Mouse (Mus musculus) retina, embryonic 14.5 days (tissue): ENCODE measurements around the gene Lrmda.

Source experiments
- DNase-seq: peaks from one replicate; pipeline ENCODE4 v3.0.0-alpha.2; 2015; ENCODE audit warnings: low spot score

Gene Lrmda

GRCm38 (mm10) chr14:22509747-22510530 is 490.4 kb downstream of the Lrmda start:
- no peak for DNase-seq

GRCm38 (mm10) chr14:22510531-22510785 is 490.9 kb downstream of the Lrmda start:
- no peak for DNase-seq

- no peak for DNase-seq
Measured at GRCm38 (mm10) chr14:22514362-22515084, 495.0 kb downstream of the Lrmda start.

GRCm38 (mm10) chr14:22530706-22531105 is 511.2 kb downstream of the Lrmda start:
- DNase-seq: no peak

DNA sequence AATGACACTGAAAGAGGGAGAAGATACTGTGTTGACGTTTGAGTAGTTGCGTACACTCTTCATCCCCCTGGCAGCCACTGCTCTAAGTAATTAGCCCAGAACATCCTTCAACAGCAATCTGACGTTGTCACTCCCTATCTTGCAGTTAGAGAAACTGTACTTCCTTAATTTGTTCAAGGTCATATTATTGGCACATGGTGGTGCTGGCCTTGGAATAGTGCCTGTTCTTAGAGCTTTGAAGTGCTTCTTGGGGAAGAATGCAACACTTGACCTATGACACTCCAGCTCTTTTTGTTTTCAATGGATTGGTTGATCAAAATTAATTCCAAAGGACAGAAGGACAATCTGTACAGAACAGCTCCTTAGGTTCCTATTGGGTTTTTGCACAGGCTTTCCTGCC is 514.0 kb downstream of the Lrmda start:
- DNase-seq: no peak

DNA sequence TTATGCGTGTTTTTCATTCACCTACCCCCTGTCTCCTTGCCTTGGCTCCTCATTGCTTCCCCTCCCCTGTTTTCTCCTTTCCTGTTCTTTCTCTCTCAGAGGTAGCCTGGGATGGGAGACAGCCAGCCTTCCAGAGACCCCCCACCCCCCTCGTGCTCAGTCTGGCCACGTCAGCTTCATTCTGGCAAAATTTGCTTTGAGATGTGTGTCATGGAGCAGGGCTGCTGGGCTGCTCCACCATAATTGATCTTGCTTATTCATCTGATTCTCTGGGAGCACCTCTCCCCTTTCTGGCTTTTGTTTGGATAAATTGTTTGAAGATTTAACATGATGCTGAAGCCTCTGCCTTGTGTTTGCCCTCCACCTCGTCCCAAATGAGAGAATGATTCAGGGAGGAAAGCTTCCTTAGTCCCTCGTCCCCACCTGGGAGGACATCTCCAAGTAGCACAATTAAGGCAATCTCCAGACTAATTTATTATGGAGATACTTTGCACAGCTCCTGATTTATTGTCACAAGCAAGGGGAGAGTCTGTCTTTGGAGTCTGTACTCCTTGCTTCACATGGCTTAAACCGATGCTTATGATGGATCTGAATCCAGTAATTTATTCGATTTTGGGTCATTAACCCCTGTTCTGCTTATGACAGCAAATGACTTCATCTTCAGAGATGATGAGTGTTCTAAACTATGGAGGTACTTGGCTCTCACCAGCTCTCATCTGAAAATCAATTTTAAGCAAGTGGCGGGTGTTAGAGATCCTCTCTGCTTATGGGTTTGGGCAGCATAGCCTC is 526.6 kb downstream of the Lrmda start:
- no peak for DNase-seq

- DNase-seq: no peak
Measured at GRCm38 (mm10) chr14:22546676-22546984, 527.1 kb downstream of the Lrmda start.

DNA sequence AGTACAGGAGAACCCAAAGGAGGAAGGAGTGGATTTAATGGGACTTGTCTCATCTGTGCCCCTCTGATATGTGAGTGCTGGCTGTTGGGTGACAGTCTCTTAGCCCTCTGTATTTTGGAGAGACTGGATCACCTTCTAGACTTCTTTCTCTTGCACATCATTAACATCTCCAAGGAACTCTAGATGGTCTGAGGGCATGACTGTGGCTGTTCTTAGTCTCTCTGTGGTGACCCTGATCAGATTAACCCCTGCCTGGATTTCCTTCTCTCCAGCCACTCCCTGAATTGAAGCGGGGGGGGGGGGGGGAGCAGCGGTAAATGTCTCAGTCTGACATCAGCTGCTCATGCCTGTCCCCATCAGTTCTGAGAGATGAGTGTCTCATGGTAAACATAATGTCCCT is 528.8 kb downstream of the Lrmda start:
- no peak for DNase-seq

- DNase-seq: no peak
Measured at GRCm38 (mm10) chr14:22549166-22549565, 529.7 kb downstream of the Lrmda start.

DNA sequence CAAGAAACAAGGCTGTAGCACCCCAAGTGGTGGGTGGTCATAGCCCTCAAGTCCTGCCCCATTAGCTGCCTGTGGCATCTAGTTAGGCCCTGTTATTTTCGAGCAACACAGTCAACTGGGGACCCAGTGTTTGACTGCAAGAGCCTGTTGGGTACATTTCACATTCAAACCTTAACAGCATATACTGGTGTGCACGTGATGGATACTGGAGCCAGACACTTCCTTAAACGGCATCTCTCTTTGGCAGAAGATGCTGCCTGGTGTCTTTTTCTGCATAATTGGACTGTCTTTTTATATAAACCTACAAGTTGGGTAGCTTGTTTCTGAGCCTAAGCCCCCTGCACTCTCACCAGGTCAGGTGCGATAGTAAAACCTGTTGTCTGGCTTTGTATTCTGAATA is 532.8 kb downstream of the Lrmda start:
- no peak for DNase-seq

DNA sequence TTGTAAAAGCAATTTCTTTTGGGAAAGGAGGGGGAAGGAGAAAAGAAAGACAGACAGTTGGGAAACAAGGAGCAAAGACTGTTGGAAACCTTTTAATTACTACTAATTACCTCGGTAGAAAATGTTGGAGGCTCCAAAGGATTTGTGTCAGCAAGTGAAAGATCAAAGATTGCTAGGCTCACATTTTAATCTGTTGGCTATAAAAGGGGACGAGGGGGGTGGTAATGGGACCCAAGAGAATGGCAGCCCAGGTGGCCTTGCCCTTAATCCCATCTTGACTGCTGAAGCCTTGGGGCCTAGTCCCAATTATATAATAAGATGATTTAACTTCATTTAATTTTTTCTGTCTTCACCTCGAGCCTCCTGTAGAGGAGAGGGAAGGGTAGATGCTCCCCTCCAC is 533.3 kb downstream of the Lrmda start:
- peak; percentile 10 for DNase-seq

- no peak for DNase-seq
Measured at GRCm38 (mm10) chr14:22553717-22554116, 534.2 kb downstream of the Lrmda start.

DNA sequence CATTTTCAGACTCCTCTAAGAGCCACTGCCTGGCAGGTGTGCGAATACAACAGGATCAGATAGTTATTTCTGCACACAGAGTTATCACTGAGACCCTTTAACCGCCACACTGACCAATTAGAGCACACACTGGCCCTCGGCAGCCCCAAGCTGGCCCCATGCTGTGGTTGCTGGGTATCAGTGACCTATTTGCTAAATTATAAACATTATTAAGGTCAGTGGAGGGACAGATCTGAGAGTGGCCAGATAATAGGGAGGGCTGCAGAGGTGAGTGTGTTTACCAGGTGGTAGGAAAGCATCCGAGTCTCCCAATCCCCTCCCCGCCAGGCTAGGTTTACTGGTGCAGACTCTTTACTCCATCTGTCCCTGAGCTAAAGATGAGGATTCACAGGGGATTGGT is 553.0 kb downstream of the Lrmda start:
- DNase-seq: peak; percentile 67

DNA sequence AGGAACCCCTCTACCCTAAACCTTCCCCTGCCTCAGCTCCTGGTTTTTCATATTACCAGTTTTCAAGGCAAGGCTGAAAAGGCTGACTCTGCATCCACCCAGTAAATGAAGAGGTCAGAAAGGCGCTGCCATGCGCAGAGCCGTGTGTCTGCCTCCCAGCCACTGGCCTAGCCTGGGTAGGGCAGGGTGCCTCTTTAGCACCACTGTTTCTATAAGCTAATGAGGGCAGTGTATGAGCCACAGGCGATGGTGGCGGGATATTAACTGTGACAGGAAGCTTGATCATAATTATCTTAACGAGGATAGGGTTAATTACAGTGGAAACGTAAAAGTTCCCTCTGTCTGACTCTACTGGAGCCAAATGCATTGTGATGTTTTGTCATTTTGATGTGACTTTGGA is 554.1 kb downstream of the Lrmda start:
- DNase-seq: peak; percentile 64

- DNase-seq: no peak
Measured at GRCm38 (mm10) chr14:22574006-22574405, 554.5 kb downstream of the Lrmda start.

- no peak for DNase-seq
Measured at GRCm38 (mm10) chr14:22576441-22576840, 556.9 kb downstream of the Lrmda start.

DNA sequence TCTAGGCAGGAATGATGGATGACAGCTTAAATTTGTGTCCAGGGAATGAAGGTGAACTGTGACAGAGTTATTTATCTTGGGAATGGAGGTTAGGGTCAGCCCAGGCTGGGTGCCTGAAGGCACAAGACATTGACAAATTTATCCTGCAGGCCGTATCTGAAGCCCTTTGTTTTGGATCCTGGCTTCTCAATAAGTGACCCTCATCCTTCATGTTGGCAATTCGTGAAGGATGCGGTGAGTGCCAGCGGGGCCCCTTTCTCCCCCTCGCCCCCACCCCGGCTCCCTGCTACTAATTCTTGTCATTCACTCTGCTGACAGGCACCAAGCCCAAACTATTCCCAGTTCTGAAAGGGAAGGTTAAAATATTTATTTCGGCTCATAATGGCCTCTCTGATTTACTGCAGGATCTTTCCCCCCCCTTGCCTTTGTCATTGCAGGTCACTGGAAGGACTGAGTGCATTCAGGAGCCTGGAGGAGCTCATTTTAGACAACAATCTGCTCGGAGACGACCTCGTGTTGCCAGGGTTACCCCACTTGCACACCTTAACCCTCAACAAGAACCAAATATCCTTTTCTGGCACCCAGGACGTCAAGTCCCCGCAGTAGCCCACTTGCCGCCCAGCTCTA is 558.0 kb downstream of the Lrmda start:
- no peak for DNase-seq

GRCm38 (mm10) chr14:22578224-22578623 is 558.7 kb downstream of the Lrmda start:
- peak; percentile 84 for DNase-seq

GRCm38 (mm10) chr14:22578986-22579385 is 559.5 kb downstream of the Lrmda start:
- no peak for DNase-seq

DNA sequence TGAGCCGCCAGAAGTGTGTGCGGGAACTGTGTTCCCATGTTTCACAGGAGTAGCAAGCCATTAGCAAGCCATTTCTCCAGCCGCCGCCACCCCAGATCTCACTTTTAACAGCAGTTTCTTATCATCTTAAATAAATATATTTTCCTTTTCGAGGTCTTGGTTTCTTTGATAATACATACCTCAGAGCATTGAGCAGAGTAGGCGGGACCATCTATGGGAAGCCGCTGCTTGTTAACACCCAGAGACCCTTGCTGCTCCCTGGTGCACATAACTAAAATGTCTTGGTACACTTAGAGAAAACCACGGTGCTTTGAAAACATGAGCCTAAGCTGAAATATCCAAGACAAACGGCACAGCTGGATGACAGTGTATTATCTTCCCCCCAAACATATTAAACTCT is 562.6 kb downstream of the Lrmda start:
- DNase-seq: no peak

DNA sequence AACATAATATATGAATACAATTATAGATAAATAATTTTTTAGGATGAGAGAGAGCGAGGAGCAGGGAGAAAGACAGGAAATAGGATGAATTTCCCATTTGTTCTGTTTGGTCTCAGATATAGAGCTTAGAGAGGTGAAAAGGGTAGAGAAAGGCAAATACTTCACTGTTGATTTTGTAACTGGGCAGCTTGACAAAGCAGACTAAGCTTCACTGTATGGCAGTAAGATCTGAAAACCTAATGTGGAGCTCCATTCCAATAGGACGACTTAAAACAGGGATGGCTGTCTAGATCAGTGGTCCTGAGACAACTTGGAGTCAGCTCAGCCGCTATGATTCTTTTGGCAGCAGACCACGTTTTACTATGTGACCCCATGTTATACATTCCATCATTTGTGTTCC is 566.8 kb downstream of the Lrmda start:
- no peak for DNase-seq

- no peak for DNase-seq
Measured at GRCm38 (mm10) chr14:22586796-22587195, 567.3 kb downstream of the Lrmda start.
